Mouse (Mus musculus) liver, embryonic 16.5 days (tissue): ENCODE measurements around the gene Cnpy3. TPM values are rescaled to one million over a fixed set of nuclear protein-coding genes. Genes with fewer than 3 reads are reported as not detected.
"Not testable (repeated sequence)": the region's sequence is repeated elsewhere in the genome, so short reads cannot be mapped to it uniquely, and the experiment has no call there.

Experiments used
- ATAC-seq: fragments of 200-750 bp; cut with Nextera tagmentation; 2 replicates; pipeline ENCODE4 v1.8.0; 2017; ENCODE audit warnings: low read depth, mild to moderate bottlenecking, moderate number of reproducible peaks, moderate library complexity
- H3K27ac ChIP-seq: fragments of 300-500 bp; sonication (generic); 2 replicates; pipeline ENCODE4 v1.5.1; 2014; ENCODE audit warnings: mild to moderate bottlenecking, low read length
- H3K27me3 ChIP-seq: fragments of 300-500 bp; sonication (generic); 2 replicates; pipeline ENCODE4 v1.6.1; 2014; ENCODE audit warnings: low read depth, low read length, mixed read lengths; ENCODE audit not compliant: control insufficient read depth, insufficient read depth
- H3K36me3 ChIP-seq: fragments of 300-500 bp; sonication (generic); 2 replicates; pipeline ENCODE4 v1.6.1; 2014; ENCODE audit warnings: mild to moderate bottlenecking; ENCODE audit not compliant: control insufficient read depth, insufficient read depth
- H3K4me1 ChIP-seq: fragments of 300-500 bp; sonication (generic); 2 replicates; pipeline ENCODE4 v1.6.1; 2014; ENCODE audit warnings: low read depth, low read length, mixed read lengths; ENCODE audit not compliant: control insufficient read depth
- H3K4me2 ChIP-seq: fragments of 300-500 bp; sonication (generic); 2 replicates; pipeline ENCODE4 v1.6.1; 2014; ENCODE audit warnings: low read depth, low read length, mixed read lengths
- H3K4me3 ChIP-seq: fragments of 300-500 bp; sonication (generic); 2 replicates; pipeline ENCODE4 v1.5.1; 2014; ENCODE audit warnings: low read depth, mild to moderate bottlenecking, low read length
- H3K9ac ChIP-seq: fragments of 300-500 bp; sonication (generic); 2 replicates; pipeline ENCODE4 v1.6.1; 2014; ENCODE audit warnings: low read depth, low read length
- H3K9me3 ChIP-seq: fragments of 300-500 bp; sonication (generic); replicated peaks from 2 replicates; pipeline ENCODE4 v1.6.1; 2016; ENCODE audit warnings: low read length; ENCODE audit not compliant: control insufficient read depth
- WGBS: fragments of 180-500 bp; shearing (Covaris S2); extraction: QIAGEN DNeasy Blood & Tissue Kit; methylation state at CpG from one replicate; pipeline ENCODE4 v1.1.7; 2014; ENCODE audit not compliant: insufficient replicate concordance; 5-methylcytosine and 5-hydroxymethylcytosine counted together
- polyA plus RNA-seq: library from polyadenylated mRNA; unstranded; fragments of >200 nt; fragmentation: Nextera tagmentation; extraction: Ambion mirVana; gene quantifications from 2 replicates; pipeline ENCODE4 v1.2.1, GENCODE M21; 2015

Cnpy3 gene
- polyA plus RNA-seq, result 24.7 TPM in 2 replicates

GRCm38 (mm10) chr17:46751794-46752556 lies at the start of gene Cnpy3:
TSS of gene Cnpy3 (minus strand) at chr17:46752214.
- Histone ChIP-seq H3K4me2 (peak within 1 kb of the TSS; percentile 88), H3K36me3 (peaks cover 1% of the 10 kb centered on the region; the same call in 1 of the 2 replicates), H3K4me3 (peak within 1 kb of the TSS; percentile 77), H3K9ac (peak within 1 kb of the TSS; percentile 73), H3K9me3 (no peaks in the 10 kb centered on the region), H3K27ac (peak within 1 kb of the TSS; percentile 91), H3K4me1 (peaks cover 15% of the 10 kb centered on the region), H3K27me3 (no peaks in the 10 kb centered on the region)
- WGBS, result under 1% methylated on average over 57 of the region's 58 CpGs
- peak; percentile 99 for ATAC-seq

- Histone ChIP-seq H3K9me3 (no peaks in the 10 kb centered on the region), H3K36me3 (peaks cover 16% of the 10 kb centered on the region), H3K9ac (no peak overlapping the region), H3K4me2 (no peak overlapping the region), H3K27ac (no peak overlapping the region), H3K27me3 (no peaks in the 10 kb centered on the region), H3K4me3 (no peak overlapping the region), H3K4me1 (peaks cover 3% of the 10 kb centered on the region; the same call in 1 of the 2 replicates)
- WGBS, result 67% methylated on average over 6 of the region's 6 CpGs
- ATAC-seq, result no peak
Measured at GRCm38 (mm10) chr17:46801761-46802160, 49.7 kb upstream of the Cnpy3 start.

DNA sequence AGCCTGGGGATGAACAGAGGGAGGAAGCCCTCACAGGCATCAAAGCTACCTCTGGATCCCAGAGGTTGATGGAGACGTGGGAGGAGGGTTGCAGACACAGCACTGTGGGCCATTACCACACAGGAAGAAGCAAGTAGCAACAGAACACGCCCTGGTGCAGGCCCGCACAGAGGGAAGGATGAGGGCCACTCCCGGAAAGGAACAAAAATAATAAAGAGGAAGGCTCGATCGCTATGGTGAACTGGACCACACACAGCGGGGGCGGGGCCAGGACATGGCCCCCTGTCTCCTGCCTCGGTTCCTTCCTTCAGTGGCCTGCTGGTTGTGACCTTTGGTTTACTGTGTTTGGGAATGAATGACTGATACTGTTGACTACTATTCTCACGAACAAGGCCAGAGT lies 47.7 kb upstream of the Cnpy3 start:
- Histone ChIP-seq H3K9ac (no peak overlapping the region), H3K4me1 (peaks cover 3% of the 10 kb centered on the region; the same call in 1 of the 2 replicates), H3K27ac (no peak overlapping the region), H3K9me3 (no peaks in the 10 kb centered on the region), H3K27me3 (no peaks in the 10 kb centered on the region), H3K4me3 (no peak overlapping the region), H3K4me2 (no peak overlapping the region), H3K36me3 (peaks cover 10% of the 10 kb centered on the region)
- 60% methylated on average over 10 of the region's 10 CpGs for WGBS
- ATAC-seq, result no peak

- no peak overlapping the region for H3K4me3 ChIP-seq
- H3K9ac ChIP-seq, result no peak overlapping the region
- ATAC-seq, result no peak
- H3K4me1 ChIP-seq, result peaks cover 8% of the 10 kb centered on the region
- H3K9me3 ChIP-seq, result no peaks in the 10 kb centered on the region
- 72% methylated on average over 7 of the region's 8 CpGs for WGBS
- no peak overlapping the region for H3K4me2 ChIP-seq
- H3K36me3 ChIP-seq, result peaks cover 10% of the 10 kb centered on the region
- no peaks in the 10 kb centered on the region for H3K27me3 ChIP-seq
- no peak overlapping the region for H3K27ac ChIP-seq
Measured at GRCm38 (mm10) chr17:46797386-46797785, 45.4 kb upstream of the Cnpy3 start.

GRCm38 (mm10) chr17:46796743-46797142 lies 44.7 kb upstream of the Cnpy3 start:
- WGBS, result 86% methylated on average over 4 of the region's 4 CpGs
- Histone ChIP-seq H3K4me2 (no peak overlapping the region), H3K9me3 (no peaks in the 10 kb centered on the region)

DNA sequence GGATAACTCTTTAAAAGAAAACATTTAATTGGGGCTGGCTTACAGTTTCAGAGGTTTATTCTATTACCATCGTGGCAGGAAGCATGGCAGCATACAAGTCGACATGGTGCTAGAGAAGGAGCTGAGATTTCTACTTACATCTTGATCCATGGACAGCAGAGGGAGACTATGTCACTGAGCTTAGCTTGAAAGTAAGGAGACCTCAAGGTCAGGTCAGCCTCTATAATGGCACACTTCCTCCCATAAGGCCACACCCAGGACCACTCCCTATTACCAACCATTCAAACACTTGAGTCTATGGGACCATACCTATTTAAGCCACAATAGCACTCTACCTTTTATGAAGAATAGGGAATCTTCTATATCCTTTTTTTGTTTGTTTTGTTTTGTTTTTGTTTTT lies 40.9 kb upstream of the Cnpy3 start:
- no peaks in the 10 kb centered on the region for H3K9me3 ChIP-seq
- H3K4me3 ChIP-seq, result no peak overlapping the region
- ATAC-seq, result no peak
- H3K27ac ChIP-seq, result no peak overlapping the region
- H3K4me2 ChIP-seq, result no peak overlapping the region
- no peak overlapping the region for H3K9ac ChIP-seq
- 83% methylated on average over 2 of the region's 2 CpGs for WGBS
- H3K36me3 ChIP-seq, result no peaks in the 10 kb centered on the region
- no peaks in the 10 kb centered on the region for H3K27me3 ChIP-seq
- peaks cover 6% of the 10 kb centered on the region for H3K4me1 ChIP-seq

More at GRCm38 (mm10) chr17:46796743-46797142, 44.7 kb upstream of the Cnpy3 start:
- H3K27me3 ChIP-seq, result no peaks in the 10 kb centered on the region
- H3K9ac ChIP-seq, result no peak overlapping the region
- H3K27ac ChIP-seq, result no peak overlapping the region
- H3K4me1 ChIP-seq, result peaks cover 6% of the 10 kb centered on the region
- peaks cover 10% of the 10 kb centered on the region for H3K36me3 ChIP-seq
- no peak for ATAC-seq
- H3K4me3 ChIP-seq, result no peak overlapping the region

DNA sequence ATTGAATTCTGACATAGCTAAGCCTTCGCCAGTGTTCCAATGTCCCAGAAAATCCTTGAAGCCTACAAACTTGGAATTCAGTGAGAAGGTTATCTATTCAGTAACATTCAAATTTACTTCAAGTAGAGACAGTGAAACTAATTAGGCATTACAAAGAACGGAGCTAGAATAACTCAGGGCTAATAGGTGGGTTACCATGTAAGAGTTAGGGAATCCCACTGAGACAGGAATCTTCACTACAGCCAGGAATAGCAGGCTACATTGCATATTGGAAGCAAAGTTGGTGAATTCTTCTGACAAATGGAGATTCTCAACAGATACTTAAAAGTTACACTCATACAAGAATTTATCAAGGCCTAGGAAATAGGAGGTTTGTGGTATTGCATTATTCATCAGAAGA lies 36.0 kb upstream of the Cnpy3 start:
- not testable (repeated sequence) for H3K9ac ChIP-seq, H3K36me3 ChIP-seq, H3K4me3 ChIP-seq, H3K9me3 ChIP-seq, H3K4me2 ChIP-seq, H3K27ac ChIP-seq, ATAC-seq, H3K27me3 ChIP-seq
- peaks cover 15% of the 10 kb centered on the region for H3K4me1 ChIP-seq
- 65% methylated on average over 2 of the region's 2 CpGs for WGBS

DNA sequence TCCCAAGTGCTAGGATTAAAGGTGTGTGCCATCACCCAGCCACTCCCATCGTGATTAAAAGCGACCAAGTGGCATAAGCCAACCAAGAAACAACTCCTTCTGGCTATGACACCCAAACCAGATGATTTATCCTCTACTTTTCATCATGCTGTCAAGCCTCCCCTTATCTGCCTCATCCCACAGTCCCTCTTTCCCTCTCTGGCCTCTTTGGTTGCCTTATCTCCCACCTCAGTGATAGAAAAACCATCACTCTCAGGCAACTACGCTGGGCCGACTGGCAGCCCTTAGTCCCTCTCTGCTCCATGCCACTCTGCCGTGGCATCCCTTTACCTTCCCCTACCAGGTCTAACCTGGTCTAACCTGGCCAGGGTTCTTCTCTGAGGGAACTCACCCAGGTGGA lies 34.9 kb upstream of the Cnpy3 start:
- peak overlapping the region; percentile 15; the same call in 1 of the 2 replicates for H3K4me2 ChIP-seq
- H3K36me3 ChIP-seq, result no peaks in the 10 kb centered on the region
- H3K9me3 ChIP-seq, result no peaks in the 10 kb centered on the region
- H3K4me3 ChIP-seq, result no peak overlapping the region
- H3K9ac ChIP-seq, result no peak overlapping the region
- peaks cover 15% of the 10 kb centered on the region for H3K4me1 ChIP-seq
- peak overlapping the region; percentile 1; the same call in 1 of the 2 replicates for H3K27ac ChIP-seq
- WGBS, result 24% methylated on average over 5 of the region's 5 CpGs
- ATAC-seq, result peak; percentile 59
- no peaks in the 10 kb centered on the region for H3K27me3 ChIP-seq

GRCm38 (mm10) chr17:46783222-46783565 lies 31.2 kb upstream of the Cnpy3 start:
- H3K4me1 ChIP-seq, result peaks cover 23% of the 10 kb centered on the region
- ATAC-seq, result no peak

More at GRCm38 (mm10) chr17:46783222-46783565, 31.2 kb upstream of the Cnpy3 start:
- no peaks in the 10 kb centered on the region for H3K27me3 ChIP-seq
- peak overlapping the region; percentile 79 for H3K27ac ChIP-seq
- 70% methylated on average over 2 of the region's 2 CpGs for WGBS
- H3K4me3 ChIP-seq, result peak overlapping the region; percentile 68
- H3K9ac ChIP-seq, result peak overlapping the region; percentile 74
- no peaks in the 10 kb centered on the region for H3K9me3 ChIP-seq
- peak overlapping the region; percentile 77 for H3K4me2 ChIP-seq
- peaks cover 22% of the 10 kb centered on the region for H3K36me3 ChIP-seq
